Mouse (Mus musculus): ENCODE data around the gene Olfr1428. TPM values are rescaled to one million over a fixed set of nuclear protein-coding genes. Genes with fewer than 3 reads are reported as not detected.
"Not testable (repeated sequence)": the region's sequence is repeated elsewhere in the genome, so short reads cannot be mapped to it uniquely, and the experiment has no call there.

The Olfr1428 gene
- polyA plus RNA-seq, 1 experiment from 2014 or later, result not detected

DNA sequence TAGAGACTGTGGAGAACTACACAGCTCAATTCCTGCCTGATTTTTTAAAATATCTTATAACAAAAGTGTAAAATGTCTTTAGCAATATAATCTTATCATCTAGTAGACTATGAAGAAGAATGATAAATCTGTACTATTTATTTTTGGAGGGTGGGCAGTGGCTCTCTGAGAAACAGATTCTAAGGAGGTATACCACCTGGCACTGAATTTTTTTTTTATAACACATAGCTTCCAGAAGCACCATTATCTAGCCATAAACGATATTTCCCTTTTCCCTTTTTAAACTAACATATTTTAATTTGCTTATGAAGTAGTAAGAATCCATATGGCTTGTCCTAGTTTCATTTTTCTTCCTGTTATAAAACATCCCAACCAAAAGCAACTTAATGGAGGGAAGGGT, 11.2 kb downstream of the Olfr1428 start:
- Histone ChIP-seq H3K36me3 (ENCODE audit: control insufficient read depth, insufficient read depth) (no peaks in the 10 kb centered on the region), H3K4me1 (replicated peaks; ENCODE audit: control insufficient read depth, insufficient read depth, low read length) (no peaks in the 10 kb centered on the region), H3K9me3 (ENCODE audit: control insufficient read depth) (no peaks in the 10 kb centered on the region), H3K27ac (ENCODE audit: low read depth, low read length) (no peak overlapping the region), H3K4me3 (ENCODE audit: low read depth, low read length) (no peak overlapping the region), H3K9ac (ENCODE audit: low read depth, low read length) (no peak overlapping the region), H3K27me3 (replicated peaks; ENCODE audit: control insufficient read depth, insufficient read depth, low read length) (no peaks in the 10 kb centered on the region), H3K4me2 (replicated peaks; ENCODE audit: low read depth) (no peak overlapping the region)
- ATAC-seq, result no peak
- no peak for TF ChIP-seq CTCF (IDR thresholded peaks at IDR 0.05; ENCODE audit: low read depth)
- 48% methylated on average over 1 of the region's 1 CpGs for WGBS

DNA sequence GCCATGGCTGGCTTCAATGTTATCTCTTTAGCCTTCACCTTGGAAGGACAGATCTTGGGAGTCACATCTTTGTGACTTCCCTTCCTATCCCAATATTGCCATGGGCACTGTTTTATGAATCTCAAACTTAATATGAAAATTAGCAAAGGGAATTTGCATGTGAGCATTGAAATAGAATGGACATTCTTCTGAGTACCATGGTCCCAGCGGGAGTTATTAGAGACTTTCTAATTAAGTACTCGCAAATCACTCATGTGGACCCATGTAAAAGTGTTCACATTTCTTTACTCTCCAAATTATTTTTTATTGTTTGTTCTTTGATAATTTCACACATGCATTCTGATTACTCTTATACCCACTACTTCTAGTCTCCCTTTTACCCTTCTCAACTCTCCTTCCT, 12.5 kb downstream of the Olfr1428 start, which contains the start of gene Olfr1427:
Gene Olfr1427, minus strand, starts transcription at position 101 of the 400 bp plus-strand sequence.
- Histone ChIP-seq H3K4me2 (replicated peaks; ENCODE audit: low read depth) (no peak within 1 kb of the TSS), H3K9me3 (ENCODE audit: control insufficient read depth) (no peaks in the 10 kb centered on the region), H3K4me1 (replicated peaks; ENCODE audit: control insufficient read depth, insufficient read depth, low read length) (no peaks in the 10 kb centered on the region), H3K27me3 (replicated peaks; ENCODE audit: control insufficient read depth, insufficient read depth, low read length) (no peaks in the 10 kb centered on the region), H3K27ac (ENCODE audit: low read depth, low read length) (no peak within 1 kb of the TSS), H3K9ac (ENCODE audit: low read depth, low read length) (no peak within 1 kb of the TSS), H3K4me3 (ENCODE audit: low read depth, low read length) (no peak within 1 kb of the TSS), H3K36me3 (ENCODE audit: control insufficient read depth, insufficient read depth) (no peaks in the 10 kb centered on the region)
- no peak for ATAC-seq
- 96% methylated on average over 2 of the region's 2 CpGs for WGBS
- TF ChIP-seq CTCF (IDR thresholded peaks at IDR 0.05; ENCODE audit: low read depth), result no peak

GRCm38 (mm10) chr19:12091913-12092312, 23.8 kb downstream of the Olfr1428 start, which contains the start of gene Olfr1426:
TSS of gene Olfr1426 (minus strand) at chr19:12092013.
- Histone ChIP-seq H3K4me2 (replicated peaks; ENCODE audit: low read depth) (no peak within 1 kb of the TSS), H3K36me3 (ENCODE audit: control insufficient read depth, insufficient read depth) (no peaks in the 10 kb centered on the region), H3K27me3 (replicated peaks; ENCODE audit: control insufficient read depth, insufficient read depth, low read length) (no peaks in the 10 kb centered on the region), H3K9me3 (ENCODE audit: control insufficient read depth) (no peaks in the 10 kb centered on the region), H3K4me1 (replicated peaks; ENCODE audit: control insufficient read depth, insufficient read depth, low read length) (no peaks in the 10 kb centered on the region), H3K9ac (ENCODE audit: low read depth, low read length) (no peak within 1 kb of the TSS), H3K4me3 (ENCODE audit: low read depth, low read length) (no peak within 1 kb of the TSS), H3K27ac (ENCODE audit: low read depth, low read length) (no peak within 1 kb of the TSS)
- 71% methylated on average over 1 of the region's 1 CpGs for WGBS
- no peak for ATAC-seq
- no peak for TF ChIP-seq CTCF (IDR thresholded peaks at IDR 0.05; ENCODE audit: low read depth)

- ATAC-seq, result not testable (repeated sequence)
Observed at GRCm38 (mm10) chr19:12077631-12078030, 38.1 kb downstream of the Olfr1428 start, which contains the start of gene Olfr1425. TSS of gene Olfr1425 (minus strand) at chr19:12077731.

DNA sequence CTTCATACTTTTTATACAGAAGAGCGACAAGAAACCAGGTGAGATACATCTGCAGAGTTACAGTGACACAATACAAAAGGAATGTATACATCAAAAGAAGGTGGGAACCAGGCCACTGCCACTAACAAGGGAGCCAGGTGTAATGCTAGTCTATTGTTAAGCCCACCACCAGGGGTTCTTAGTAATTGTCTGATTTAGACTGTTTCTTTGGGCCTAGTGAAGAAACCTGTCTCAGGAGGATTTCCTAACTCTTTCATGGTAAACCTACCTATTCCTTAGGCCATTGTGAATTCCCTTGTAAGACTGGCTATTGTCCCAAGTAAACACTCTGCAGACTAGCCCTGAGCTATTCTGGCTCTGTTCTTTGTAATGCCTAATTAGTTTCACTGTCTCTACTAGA, 46.2 kb downstream of the Olfr1428 start:
- not testable (repeated sequence) for H3K4me2 ChIP-seq (replicated peaks; ENCODE audit: low read depth); H3K9me3 ChIP-seq (ENCODE audit: control insufficient read depth); H3K36me3 ChIP-seq (ENCODE audit: control insufficient read depth, insufficient read depth); H3K27ac ChIP-seq (ENCODE audit: low read depth, low read length); H3K4me3 ChIP-seq (ENCODE audit: low read depth, low read length); H3K9ac ChIP-seq (ENCODE audit: low read depth, low read length); ATAC-seq; H3K4me1 ChIP-seq (replicated peaks; ENCODE audit: control insufficient read depth, insufficient read depth, low read length); H3K27me3 ChIP-seq (replicated peaks; ENCODE audit: control insufficient read depth, insufficient read depth, low read length)
- WGBS, result 91% methylated on average over 1 of the region's 1 CpGs

More at GRCm38 (mm10) chr19:12077631-12078030, 38.1 kb downstream of the Olfr1428 start, which contains the start of gene Olfr1425:
- H3K4me3 ChIP-seq (ENCODE audit: low read depth, low read length); H3K4me2 ChIP-seq (replicated peaks; ENCODE audit: low read depth); H3K27me3 ChIP-seq (replicated peaks; ENCODE audit: control insufficient read depth, insufficient read depth, low read length); H3K36me3 ChIP-seq (ENCODE audit: control insufficient read depth, insufficient read depth); H3K27ac ChIP-seq (ENCODE audit: low read depth, low read length); H3K9ac ChIP-seq (ENCODE audit: low read depth, low read length); H3K4me1 ChIP-seq (replicated peaks; ENCODE audit: control insufficient read depth, insufficient read depth, low read length); H3K9me3 ChIP-seq (ENCODE audit: control insufficient read depth): not testable (repeated sequence)
- 81% methylated on average over 4 of the region's 4 CpGs for WGBS

- not testable (repeated sequence) for H3K4me1 ChIP-seq (replicated peaks; ENCODE audit: control insufficient read depth, insufficient read depth, low read length); ATAC-seq
- 81% methylated on average over 1 of the region's 1 CpGs for WGBS
Observed at GRCm38 (mm10) chr19:12067806-12068205, 47.9 kb downstream of the Olfr1428 start.

GRCm38 (mm10) chr19:12062582-12062981, 53.1 kb downstream of the Olfr1428 start, which contains the start of gene Olfr1424:
TSS of gene Olfr1424 (minus strand) at chr19:12062682.
- not testable (repeated sequence) for H3K4me1 ChIP-seq (replicated peaks; ENCODE audit: control insufficient read depth, insufficient read depth, low read length); H3K27ac ChIP-seq (ENCODE audit: low read depth, low read length); H3K9me3 ChIP-seq (ENCODE audit: control insufficient read depth); H3K4me3 ChIP-seq (ENCODE audit: low read depth, low read length); ATAC-seq; H3K27me3 ChIP-seq (replicated peaks; ENCODE audit: control insufficient read depth, insufficient read depth, low read length); H3K36me3 ChIP-seq (ENCODE audit: control insufficient read depth, insufficient read depth); H3K4me2 ChIP-seq (replicated peaks; ENCODE audit: low read depth); H3K9ac ChIP-seq (ENCODE audit: low read depth, low read length)
- WGBS, result 97% methylated on average over 1 of the region's 1 CpGs

More at GRCm38 (mm10) chr19:12067806-12068205, 47.9 kb downstream of the Olfr1428 start:
- H3K9ac ChIP-seq (ENCODE audit: low read depth, low read length); H3K27ac ChIP-seq (ENCODE audit: low read depth, low read length); H3K9me3 ChIP-seq (ENCODE audit: control insufficient read depth); H3K4me2 ChIP-seq (replicated peaks; ENCODE audit: low read depth); H3K36me3 ChIP-seq (ENCODE audit: control insufficient read depth, insufficient read depth); H3K4me3 ChIP-seq (ENCODE audit: low read depth, low read length); H3K27me3 ChIP-seq (replicated peaks; ENCODE audit: control insufficient read depth, insufficient read depth, low read length): not testable (repeated sequence)

Other genes with a start within 250 kb of the Olfr1428 start
- gene Olfr1419, start 240.8 kb downstream of the Olfr1428 start, polyA plus RNA-seq (2015; fragmentation: Nextera tagmentation; extraction: Ambion mirVana), result not detected in 2 replicates
- 0.05 TPM in 1 of 2 replicates, not detected in the other for gene Olfr1420, start 229.3 kb downstream of the Olfr1428 start, polyA plus RNA-seq (2015; fragmentation: Nextera tagmentation; extraction: Ambion mirVana)
- 8.4 and 9.3 TPM in 2 replicates for gene Patl1, start 203.5 kb downstream of the Olfr1428 start, polyA plus RNA-seq (2015; fragmentation: Nextera tagmentation; extraction: Ambion mirVana)
- 6.2 and 6.9 TPM in 2 replicates for gene Osbp, start 150.0 kb downstream of the Olfr1428 start, polyA plus RNA-seq (2015; fragmentation: Nextera tagmentation; extraction: Ambion mirVana)
- gene Olfr1423, start 74.6 kb downstream of the Olfr1428 start, polyA plus RNA-seq (2015; fragmentation: Nextera tagmentation; extraction: Ambion mirVana), result not detected in 2 replicates
- gene Olfr1424, start 53.2 kb downstream of the Olfr1428 start, polyA plus RNA-seq (2015; fragmentation: Nextera tagmentation; extraction: Ambion mirVana), result not detected in 2 replicates
- gene Olfr1425, start 38.2 kb downstream of the Olfr1428 start, polyA plus RNA-seq (2015; fragmentation: Nextera tagmentation; extraction: Ambion mirVana), result not detected in 2 replicates
- gene Olfr1426, start 23.9 kb downstream of the Olfr1428 start, polyA plus RNA-seq (2015; fragmentation: Nextera tagmentation; extraction: Ambion mirVana), result not detected in 2 replicates
- not detected in 2 replicates for gene Olfr1427, start 12.6 kb downstream of the Olfr1428 start, polyA plus RNA-seq (2015; fragmentation: Nextera tagmentation; extraction: Ambion mirVana)
- gene Olfr76, start 7.3 kb upstream of the Olfr1428 start, polyA plus RNA-seq (2015; fragmentation: Nextera tagmentation; extraction: Ambion mirVana), result not detected in 2 replicates
- gene Olfr1555-ps1, start 54.2 kb upstream of the Olfr1428 start, polyA plus RNA-seq (2015; fragmentation: Nextera tagmentation; extraction: Ambion mirVana), result 0.05 TPM in 1 of 2 replicates, not detected in the other
- gene Olfr1431, start 84.7 kb upstream of the Olfr1428 start, polyA plus RNA-seq (2015; fragmentation: Nextera tagmentation; extraction: Ambion mirVana), result not detected in 2 replicates
- not detected in 2 replicates for gene Olfr1432, start 116.7 kb upstream of the Olfr1428 start, polyA plus RNA-seq (2015; fragmentation: Nextera tagmentation; extraction: Ambion mirVana)
- gene Olfr262, start 125.8 kb upstream of the Olfr1428 start, polyA plus RNA-seq (2015; fragmentation: Nextera tagmentation; extraction: Ambion mirVana), result not detected in 2 replicates
- gene Olfr235, start 145.1 kb upstream of the Olfr1428 start, polyA plus RNA-seq (2015; fragmentation: Nextera tagmentation; extraction: Ambion mirVana), result not detected in 2 replicates
- not detected in 2 replicates for gene Olfr1434, start 164.0 kb upstream of the Olfr1428 start, polyA plus RNA-seq (2015; fragmentation: Nextera tagmentation; extraction: Ambion mirVana)
- not detected in 2 replicates for gene Olfr1436, start 183.2 kb upstream of the Olfr1428 start, polyA plus RNA-seq (2015; fragmentation: Nextera tagmentation; extraction: Ambion mirVana)
- not detected in 2 replicates for gene Olfr1437, start 209.2 kb upstream of the Olfr1428 start, polyA plus RNA-seq (2015; fragmentation: Nextera tagmentation; extraction: Ambion mirVana)
- gene Olfr1438-ps1, start 220.0 kb upstream of the Olfr1428 start, polyA plus RNA-seq (2015; fragmentation: Nextera tagmentation; extraction: Ambion mirVana), result not detected in 2 replicates